Mouse (Mus musculus) kidney, adult 11 months (tissue): ENCODE results near the gene Cadm1.

Source experiments
- DNase-seq: peaks from one replicate; pipeline ENCODE4 v3.0.0; 2022

Gene Cadm1

DNA sequence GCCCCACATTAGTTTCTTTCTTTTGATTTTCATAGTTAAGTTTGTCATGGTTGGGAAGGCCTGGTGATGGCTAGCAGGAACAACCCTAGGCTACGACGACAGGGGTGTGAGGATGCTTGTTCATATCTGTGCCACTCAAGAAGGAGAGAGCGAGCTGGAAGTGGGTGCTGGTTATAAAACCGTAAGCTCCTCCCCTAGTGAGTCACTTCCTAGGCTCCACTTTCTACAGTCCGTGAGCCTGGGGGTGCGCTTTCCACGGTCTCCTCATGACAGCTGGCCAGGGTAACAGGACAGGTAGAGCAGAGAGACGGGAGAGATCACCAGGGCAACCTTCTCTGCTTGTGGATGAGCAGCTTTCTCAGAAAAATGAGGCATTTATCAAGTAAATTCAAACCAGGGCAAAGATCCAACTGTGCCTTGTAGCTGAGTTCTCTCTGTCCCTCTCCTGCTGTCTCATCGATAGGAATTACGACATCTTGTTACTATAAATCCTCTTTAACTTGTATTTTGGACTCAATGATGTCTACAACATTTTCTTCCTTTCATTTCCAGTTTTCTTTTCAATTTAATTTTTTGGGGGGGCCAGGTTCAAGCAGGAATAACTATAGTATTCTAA, 23.1 kb downstream of the Cadm1 start:
- DNase-seq: no peak

DNA sequence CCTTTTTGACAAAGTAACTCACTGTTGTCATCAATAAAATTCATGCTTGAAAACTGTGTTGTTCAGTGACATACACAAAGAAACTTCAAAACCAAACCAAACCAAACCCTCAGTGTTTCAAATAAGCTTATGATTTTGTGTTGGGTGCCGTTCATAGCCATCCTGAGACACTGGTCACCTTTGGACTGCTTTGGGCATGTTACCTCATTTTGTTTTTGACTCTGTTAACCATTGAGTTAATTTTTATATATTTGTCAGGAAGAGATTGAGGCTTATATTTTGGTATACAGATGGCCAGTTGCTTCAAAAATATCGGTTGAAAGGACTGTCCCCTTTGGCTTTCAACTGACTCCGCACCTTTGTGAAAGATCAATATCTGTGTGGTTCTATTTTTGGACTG, 30.8 kb downstream of the Cadm1 start:
- DNase-seq: no peak

DNA sequence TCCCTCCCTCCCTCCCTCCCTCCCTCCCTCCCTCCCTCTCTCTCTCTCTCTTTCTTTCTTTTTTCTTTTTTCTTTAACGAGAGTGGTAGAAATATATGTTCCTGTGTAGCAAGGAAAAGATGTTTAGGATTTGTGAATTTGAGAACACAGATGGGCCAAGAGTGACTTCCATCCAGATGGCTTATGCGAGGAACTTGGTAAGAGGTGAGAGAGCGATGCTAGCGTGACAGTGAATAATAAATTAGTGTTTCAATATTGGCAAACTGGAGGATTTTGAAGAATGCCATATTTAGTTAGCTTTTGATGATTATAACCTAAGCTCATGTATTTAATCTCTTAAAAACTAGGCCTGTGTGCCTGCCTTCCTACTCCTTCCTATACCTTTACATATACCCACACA, 31.6 kb downstream of the Cadm1 start:
- DNase-seq: no peak

DNA sequence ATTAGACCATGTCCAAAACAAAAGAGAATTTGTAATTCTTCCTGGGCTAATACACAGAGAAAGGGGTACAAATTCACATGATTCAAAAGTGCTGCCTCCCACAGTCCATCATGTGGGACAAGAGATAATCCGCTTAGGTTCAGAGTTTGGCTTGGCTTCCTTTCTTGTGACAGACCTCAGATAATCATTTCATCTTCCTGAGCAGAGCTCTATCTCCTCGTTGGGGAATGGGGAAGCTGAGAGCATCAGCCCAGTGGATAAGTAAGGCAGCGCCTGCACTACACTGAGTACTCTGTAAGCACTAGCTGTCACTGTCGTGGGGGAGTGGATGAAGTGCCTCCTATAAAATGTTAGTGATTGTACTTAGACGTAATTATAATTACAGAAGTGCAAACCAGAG, 35.1 kb downstream of the Cadm1 start:
- no peak for DNase-seq

DNA sequence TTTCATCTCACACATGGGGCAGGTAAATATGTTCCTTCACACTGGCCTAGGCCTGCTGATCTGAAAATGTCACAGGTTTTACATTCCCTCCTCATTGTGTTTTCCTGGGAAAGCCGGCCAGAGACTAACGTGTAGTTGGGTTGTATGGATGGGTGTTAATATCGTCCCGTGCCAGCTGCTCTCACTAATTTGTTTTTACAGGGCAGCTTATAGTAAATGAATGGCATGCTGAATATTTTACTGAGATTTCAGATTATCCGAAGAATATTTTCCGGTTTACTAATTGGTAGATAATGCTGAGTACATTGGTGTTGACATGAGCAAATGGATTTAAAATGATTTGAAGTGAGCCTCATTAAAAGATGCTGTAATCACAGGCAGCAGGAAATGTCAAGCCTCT, 37.9 kb downstream of the Cadm1 start:
- no peak for DNase-seq

DNA sequence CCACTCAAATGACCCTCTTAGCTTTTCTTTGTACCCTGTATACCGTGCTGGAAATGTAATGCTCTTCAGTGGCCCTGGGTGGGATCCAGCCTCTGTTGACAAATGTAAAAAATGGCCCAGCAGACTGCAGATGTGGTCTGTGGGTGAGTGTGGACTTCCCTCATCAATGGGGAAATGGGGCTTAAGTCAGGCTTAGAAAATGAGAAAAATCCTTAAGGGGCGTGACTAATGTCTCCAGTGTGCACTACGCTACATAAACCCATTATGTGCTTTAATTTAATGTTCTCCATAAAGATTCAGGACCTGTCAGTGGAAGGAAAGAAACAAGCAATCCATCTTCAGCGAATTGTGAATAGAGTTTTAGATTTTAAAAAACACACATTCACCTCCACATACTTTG, 40.2 kb downstream of the Cadm1 start:
- DNase-seq: no peak

DNA sequence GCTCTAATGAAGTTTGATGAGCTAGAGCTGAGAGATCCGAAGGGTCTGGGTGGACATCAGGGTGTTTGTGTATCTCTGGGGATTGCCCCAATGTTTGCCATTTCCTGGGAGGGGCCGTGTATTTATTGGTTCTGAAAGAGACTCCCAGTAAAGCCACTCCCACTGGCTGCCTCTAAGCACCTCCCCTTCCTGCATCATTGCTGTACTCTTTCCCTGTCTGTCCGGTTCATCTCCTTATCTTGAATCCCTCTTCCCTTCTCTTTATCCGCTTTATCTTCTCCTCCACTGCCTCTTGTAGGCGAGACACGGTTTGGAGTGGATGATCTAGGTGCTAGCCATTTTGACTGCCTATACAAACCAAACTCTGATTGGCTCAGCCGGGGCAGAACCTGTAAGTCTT, 41.5 kb downstream of the Cadm1 start:
- DNase-seq: no peak

DNA sequence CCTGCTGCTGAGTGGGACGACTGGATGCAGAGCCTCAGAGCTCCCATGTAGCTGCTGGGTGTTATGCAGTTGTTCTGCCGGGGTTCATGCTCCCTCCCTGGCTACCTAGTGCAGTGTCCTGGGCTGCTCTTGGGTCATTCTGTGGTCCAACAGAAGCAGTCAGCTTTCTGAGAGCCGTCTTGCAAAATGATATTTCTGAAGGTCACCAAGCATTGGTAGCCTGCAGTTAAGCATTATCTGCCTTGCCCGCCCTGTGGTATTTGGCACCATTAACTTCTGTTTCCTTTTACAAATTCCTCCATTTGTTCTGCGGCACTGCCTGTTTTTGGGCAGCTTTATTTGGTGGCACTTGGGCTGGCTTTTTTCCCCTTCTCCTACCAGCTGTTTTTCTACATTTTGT, 42.2 kb downstream of the Cadm1 start:
- no peak for DNase-seq

DNA sequence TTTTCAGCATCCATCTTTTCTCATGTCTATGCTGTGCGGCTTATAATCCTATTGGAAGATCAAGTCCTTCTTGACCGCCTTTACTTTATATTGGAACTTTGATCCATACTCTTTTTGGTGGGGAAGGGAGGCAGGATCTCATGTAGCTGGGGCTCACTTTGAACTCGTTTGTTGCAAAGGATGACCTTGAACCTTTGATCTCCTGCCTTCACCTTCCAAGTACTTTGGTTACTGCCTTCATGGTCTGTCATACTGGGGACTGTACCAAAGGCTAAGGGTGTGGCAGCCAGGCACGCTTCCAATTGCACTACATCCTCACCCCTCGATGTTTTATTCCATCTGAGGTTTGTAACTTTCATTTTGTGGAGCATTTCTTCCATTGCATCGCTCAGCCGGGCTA, 43.5 kb downstream of the Cadm1 start:
- no peak for DNase-seq

DNA sequence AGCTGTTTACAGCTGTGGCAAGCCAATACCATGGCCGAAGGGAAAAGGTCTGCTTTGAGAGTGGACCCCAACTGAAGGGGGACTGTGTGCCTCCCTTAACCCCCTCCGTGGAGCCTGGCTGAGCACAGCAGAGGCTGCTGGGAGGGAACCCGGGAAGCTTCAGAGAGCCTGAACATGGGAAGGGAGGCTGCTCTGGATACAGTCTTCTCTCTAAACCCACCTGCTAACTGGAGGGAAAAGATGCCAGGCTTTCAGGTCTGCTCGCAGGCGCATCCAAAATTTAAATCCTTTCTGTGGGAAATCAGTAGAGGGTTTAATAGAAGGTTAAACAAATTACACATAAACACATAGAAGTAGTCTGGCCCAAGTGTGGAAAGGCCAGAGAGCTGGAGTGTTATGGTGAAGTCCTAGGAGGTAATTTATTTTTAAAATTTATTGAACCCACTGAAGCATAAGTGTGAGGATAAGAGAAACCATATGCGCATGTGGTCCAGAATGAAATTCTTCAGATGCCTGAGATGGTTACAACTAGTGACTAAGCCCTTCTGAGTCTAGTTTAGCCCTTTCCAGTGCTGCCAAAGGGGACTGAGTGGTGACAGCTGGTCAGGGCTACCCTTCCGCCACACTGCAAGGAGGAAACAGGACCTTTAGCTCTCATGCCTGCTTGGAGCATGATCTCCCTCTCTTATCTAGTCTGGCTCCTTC, 44.9 kb downstream of the Cadm1 start:
- DNase-seq: no peak

DNA sequence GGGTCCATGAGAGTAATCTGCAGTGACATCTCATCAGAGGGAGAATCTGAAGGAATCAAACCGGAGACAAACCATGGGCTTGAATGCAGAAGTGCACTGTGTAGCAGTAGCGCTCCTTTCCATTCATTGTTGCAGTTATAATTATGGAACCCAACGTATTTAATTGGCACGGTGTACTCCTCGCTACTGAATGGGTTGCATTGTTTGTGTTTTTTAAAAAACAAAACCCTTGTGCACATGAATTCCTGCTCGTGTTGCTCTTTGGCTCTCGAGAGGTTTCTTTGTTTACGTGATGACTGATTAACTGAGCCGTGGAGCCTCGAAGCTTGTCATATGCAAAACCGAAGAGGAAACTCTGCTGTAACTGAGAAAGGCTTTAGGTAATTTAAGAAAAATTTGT, 45.8 kb downstream of the Cadm1 start:
- DNase-seq: no peak

DNA sequence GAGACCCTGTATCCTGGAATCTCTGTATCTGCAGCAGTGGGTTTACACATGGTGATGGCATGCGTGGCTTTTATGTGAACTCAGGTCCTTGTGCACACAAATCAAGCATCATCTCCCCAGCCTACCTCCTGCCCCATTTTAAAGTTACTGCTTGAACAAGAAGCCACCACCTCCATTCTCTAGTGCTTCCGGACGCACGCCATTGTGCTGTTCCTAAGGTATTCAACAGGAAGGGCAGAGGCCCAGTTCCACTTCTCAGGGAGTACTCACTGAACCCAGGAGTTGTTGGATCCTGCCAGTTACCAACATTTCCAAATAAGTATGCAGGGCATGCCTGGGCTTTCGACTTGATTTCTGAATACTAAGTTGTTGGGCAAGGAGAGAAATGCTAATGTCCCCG, 49.5 kb downstream of the Cadm1 start:
- no peak for DNase-seq

DNA sequence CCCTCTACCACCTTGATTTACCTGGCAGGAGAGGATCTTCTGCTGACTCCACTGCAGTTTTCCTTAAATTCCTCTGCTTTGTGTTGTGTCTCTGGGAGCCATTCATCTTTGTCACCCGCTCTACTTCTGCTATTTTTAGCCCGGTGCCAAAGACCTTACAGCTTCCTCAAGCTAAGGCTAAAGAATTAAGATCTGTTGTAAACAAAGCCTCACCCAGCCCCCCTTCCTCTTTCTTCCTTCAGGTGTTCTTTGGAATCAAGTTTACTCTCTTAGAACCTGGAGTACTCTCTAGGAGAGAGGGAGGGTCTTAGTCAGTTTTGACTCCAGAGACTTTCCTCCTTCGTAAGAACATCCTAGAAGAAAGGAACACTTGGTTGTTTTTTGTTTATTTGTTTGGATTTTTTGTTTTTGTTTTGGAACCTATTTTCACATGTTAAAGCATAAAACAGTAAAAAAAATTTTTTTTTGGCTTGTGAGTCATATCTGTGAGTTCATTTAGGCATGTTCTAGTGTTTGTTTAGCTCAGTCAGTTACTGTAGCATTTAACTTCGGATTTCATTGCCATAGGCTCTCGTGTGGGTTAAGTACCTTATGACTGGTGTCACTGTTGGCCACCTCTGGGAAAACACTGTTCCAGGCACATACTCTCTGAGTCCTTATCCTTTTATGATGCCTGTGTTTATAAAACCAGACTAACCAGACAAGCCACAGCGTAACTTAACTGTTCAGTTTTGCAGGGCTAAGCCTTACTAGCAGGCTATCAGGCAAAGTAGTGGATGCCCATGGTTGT, 51.8 kb downstream of the Cadm1 start:
- DNase-seq: no peak

DNA sequence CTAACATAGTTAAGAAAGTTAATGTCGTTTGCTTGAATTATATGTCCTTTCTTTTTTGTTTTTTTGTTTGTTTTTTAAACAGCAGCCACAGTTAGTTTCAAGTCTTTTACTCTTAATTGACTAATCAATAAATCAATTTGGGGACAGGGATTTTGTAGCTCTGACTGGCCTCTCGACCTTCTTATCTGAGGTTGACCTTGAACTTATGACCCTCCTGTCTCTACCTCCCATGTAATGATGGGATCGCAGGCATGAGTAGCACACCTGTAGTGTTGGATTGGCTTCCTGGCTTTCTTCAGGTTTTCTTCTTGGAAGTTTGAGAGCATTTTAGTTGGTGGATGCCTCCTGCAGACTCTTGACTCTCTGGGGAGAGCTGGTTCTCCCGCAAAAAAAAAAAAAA, 53.3 kb downstream of the Cadm1 start:
- DNase-seq: no peak

DNA sequence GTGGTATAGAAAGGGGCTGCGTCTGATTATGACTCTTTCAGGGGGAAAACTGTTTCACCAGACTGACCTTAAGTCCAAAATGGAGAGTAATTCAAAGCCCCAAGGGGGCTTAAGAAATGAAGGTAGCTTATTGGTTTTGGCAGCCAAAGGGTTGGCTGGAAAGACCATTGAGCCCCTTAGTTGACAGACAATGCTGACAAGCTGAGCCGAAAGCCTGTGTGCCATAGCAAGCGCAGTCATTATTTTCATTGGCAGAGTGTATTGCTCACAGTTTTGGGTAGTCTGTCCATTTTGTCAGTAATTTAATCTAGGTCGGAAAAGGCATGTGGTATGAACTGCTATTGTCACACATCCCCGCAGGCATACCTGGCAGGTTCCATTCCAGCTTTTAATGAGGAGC, 56.2 kb downstream of the Cadm1 start:
- DNase-seq: no peak

DNA sequence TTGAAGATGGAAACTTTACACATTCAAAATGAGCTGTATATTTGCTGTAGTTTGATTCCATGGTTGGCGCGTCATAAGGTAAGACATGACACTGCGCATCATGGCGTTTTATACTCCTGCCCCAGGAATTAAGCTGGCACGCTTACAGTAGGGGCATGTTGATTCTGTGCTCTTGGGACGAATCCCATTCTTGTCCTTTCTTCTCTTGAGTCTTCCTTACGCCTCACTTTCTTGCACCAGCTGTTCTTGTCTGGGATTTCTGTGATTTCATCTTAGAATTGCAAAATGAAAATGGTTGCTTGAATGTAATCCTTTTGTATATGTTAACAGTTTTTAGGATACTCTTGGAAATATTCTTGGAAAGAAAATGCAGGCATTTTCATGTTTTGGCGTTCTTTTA, 56.9 kb downstream of the Cadm1 start:
- DNase-seq: no peak

DNA sequence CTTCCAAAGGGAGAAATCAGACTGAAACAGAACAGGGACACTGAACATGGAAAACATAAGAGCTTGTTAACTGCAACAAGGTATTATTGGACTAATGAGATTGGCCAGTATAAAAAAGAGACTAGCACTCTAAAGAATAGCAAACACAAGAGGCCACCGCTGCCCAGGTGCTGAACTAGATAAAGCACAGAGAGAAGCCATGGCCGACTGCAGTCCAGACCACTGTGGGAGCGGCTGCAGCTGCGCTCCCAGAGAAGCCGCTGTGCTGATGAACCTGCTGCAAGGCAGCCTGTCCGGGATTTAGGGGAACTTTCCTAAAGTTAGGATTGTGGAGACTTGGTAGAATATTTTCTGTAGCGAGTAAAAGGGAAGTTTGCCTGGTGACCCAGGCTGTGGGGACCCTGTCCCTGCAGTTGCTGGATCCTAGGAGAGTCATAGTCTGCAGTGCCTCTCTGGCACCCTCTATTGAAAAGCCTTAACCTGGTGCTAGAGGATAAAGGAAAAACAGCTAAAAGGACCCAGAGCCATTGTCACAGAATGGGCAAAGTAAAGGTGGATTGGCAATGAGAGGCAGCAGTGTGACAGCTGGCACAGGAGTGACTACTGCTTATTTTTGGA, 57.7 kb downstream of the Cadm1 start:
- no peak for DNase-seq

DNA sequence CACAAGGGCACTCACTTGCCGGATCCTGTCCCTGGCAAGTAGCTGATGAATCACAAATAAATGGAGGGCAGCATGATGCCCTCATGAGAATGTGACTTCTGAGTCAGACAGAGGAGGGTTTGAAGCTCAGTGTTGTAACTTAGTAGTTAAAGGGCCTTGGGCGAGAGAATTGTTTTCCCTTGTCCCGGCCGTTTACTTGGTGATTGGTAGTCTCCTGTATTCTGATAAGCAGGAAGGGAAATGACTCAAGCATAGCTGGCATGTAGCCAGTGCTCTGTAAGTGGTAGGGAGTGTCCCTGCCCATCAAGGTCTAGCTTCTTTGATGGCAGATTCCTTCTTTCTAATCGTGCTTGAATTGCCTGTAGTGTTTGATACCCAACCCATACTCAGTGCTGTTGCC, 59.9 kb downstream of the Cadm1 start:
- no peak for DNase-seq

DNA sequence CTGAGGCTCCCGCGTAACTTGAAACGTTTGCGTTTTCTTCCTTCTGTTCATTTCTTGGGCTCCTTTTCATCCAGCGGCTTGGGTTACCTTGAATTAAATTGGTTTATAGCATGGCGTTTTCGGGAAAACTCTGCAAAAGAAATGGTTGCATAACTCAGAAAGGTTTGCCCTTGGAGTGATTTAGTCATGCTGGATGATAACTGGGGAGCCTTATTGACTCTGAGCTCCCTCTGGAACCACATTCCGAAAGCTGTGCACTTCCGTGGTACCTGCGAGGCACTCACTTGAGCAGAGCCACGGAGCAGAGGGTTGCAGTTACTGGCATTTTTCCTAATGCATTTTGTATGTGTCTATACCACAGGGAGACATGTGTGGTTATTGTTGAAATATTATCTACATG, 71.6 kb downstream of the Cadm1 start:
- DNase-seq: no peak

DNA sequence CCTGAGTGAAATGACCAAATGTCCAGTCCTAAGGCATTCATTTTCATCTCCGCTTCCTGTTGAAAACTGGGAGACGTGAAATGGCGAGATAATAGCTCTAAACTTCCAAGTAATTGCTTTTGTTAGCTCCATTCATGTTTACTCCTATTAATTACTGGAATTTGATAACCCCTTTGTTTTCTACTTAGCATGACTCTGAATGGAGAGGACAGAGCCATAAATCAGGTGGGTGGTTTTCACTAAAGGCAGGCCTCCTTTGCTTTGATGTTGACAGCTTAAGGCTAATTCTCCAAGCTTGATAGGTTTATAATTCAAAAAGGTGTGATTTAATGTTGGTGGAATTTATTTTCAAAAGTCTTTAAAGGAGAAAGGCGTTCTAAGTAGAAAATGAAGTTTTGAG, 74.0 kb downstream of the Cadm1 start:
- no peak for DNase-seq

DNA sequence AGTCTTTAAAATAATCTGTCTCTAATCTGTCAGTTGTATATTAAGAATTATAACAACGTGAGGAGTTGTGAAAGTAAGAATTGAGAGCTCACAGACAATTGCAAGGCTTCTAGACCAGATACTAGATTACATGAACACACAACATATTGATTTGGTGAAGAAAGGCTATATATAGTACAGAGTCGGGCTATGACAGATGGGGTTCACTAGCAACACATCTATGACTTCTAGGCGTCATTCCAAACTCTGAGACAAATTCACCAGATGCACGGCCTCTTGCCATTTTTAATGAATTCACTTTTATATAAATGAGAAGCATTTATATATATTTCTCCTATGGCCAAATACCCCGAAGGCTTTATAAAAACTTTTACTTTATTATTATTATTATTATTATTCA, 75.7 kb downstream of the Cadm1 start:
- no peak for DNase-seq

DNA sequence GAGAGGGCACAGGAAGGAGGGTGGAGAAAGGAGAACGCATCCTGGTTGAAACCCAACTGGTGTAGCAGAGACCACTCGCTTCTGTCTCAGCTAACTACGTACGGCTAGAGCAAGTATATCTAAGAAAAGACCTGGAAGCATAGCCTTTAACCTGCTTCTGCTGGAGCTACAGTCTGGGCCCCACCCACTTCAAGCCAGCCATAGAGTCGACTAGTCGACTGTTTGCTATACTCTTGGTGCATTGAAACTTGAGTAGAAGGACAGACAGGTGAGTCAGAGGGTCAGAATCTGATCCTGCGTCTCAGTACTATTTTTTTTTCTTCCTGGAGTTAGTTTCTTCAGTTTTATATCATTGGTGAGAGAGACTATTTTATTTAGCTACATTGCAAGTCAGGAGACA, 78.5 kb downstream of the Cadm1 start:
- DNase-seq: no peak

DNA sequence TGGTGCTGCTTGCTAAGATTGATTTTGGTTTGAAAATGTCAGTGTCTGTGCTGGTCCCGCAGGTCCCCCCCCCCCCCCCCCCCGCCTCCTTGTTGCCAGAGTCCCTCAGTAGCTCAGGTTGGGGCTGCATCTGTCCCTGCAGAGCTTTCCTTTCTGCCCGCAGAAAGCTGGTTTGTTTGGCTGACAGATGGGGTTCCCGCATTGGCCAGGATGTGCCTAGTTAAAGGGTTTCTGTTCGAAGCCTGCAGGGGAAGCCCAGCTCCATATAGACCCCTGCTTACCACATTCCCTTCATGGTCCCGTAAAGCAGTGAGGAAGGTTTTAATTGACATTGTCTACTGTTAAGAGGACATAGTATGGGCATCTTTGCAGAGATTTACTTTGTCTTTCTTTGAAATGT, 78.9 kb downstream of the Cadm1 start:
- no peak for DNase-seq

DNA sequence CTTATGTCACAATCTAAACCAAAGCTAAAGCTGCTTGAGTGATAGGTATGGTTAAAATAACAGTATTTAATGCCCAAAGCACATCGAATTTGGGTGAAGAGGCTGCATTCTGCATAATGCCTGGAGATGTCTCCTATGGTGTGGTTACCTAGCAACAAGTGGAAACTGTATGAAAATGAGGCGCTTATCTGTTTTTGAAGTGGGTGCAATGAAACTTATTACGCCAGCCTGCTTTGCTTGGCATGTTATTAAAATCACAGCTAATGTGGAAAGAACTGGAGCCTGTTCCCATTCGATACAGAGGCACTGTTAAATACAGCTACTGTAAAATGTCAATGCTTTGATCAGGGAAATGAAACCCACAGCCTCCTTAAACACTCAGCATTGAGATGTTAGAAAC, 79.5 kb downstream of the Cadm1 start:
- DNase-seq: no peak
